Mouse (Mus musculus): ENCODE measurements around the gene Pld3.
"Not testable (repeated sequence)": the region's sequence is repeated elsewhere in the genome, so short reads cannot be mapped to it uniquely, and the experiment has no call there.

The Pld3 gene

DNA sequence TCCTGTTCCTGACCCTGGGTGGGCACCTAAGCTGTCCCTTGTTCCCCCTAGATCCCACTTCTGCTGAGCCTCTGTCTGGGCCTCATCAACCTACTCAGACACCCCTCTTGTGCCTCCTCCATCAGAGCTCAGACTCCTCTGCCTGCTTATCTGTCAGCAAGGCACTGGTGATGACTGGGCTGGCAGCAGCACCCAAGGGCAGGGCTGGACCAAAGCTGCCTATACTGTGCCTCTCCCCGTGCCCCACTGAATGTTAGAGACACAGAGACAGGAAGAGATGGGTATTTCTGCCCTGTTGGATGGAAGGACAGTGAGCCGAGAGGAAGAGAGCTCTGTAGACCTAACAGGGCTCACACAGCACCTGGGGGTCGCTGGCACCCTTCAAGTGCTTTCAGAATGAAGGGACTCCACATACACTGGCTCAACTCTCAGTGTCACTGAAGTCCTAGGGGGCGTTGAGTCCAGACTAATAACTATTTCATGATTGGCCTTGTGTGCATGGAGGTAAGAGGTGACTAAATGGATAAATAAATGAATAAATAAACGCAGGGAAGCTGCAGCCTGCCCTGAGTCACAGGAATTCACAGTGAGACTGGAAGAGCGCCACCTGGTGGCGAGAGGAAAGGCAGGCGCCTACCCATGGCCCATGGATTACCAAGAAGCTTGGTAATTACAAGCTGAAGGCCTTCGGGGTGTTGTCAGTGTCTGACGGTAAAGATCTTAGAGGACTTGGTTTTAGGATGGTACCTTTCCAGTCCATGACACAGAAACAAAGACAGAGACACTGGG lies 26.8 kb downstream of the Pld3 start:
- DNase-seq (ENCODE audit: low read depth in 2 of 2, low spot score in 2 of 2): peak; percentile 61 to 69

DNA sequence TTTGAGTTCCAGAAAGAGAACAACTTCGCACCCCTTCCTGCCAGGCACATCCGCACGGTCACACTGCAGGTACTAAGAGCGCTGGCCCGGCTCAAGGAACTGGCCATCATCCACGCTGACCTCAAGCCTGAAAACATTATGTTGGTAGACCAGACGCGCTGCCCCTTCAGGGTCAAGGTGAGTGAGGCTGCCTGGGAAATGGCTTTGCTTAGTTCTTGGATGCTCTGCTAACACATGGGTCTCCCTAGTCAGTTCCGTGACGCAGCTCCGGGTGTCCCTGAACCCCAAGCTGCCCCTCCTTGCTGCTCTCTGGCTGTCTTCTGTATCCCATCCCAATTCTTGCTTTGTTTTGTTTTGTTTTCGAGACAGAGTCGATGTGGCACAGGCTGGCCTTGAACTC lies 29.2 kb downstream of the Pld3 start:
- DNase-seq (ENCODE audit: low read depth in 2 of 2, low spot score in 2 of 2): no peak

DNA sequence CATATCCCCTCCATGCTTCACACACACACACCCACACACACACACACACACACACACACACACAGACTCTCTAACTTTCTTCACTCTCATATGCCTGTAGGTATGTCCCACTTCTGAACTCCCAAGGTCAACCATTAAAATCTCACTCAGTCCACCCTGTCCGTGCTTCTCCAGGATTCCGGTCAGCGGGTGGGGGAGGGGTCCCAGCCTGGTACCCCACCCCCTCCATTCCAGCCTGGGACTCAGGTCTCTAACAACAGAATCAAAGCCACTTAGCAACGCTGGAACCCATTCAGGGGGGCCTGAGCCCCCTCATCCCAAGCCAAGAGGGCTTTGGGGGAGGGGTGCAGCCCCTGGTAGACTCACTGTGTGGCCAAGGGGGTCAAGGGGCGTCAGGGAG lies 30.1 kb downstream of the Pld3 start, which contains the start of gene Hipk4:
TSS of gene Hipk4 (plus strand) at position 301 of the 400 bp plus-strand sequence.
- DNase-seq (ENCODE audit: low read depth in 2 of 2, low spot score in 2 of 2): no peak

GRCm38 (mm10) chr7:27520599-27520998 lies 32.4 kb downstream of the Pld3 start:
- no peak for DNase-seq (ENCODE audit: low read depth in 2 of 2, low spot score in 2 of 2)

- DNase-seq (ENCODE audit: low read depth in 2 of 2, low spot score in 2 of 2): no peak
Measured at GRCm38 (mm10) chr7:27520104-27520503, 32.9 kb downstream of the Pld3 start.

DNA sequence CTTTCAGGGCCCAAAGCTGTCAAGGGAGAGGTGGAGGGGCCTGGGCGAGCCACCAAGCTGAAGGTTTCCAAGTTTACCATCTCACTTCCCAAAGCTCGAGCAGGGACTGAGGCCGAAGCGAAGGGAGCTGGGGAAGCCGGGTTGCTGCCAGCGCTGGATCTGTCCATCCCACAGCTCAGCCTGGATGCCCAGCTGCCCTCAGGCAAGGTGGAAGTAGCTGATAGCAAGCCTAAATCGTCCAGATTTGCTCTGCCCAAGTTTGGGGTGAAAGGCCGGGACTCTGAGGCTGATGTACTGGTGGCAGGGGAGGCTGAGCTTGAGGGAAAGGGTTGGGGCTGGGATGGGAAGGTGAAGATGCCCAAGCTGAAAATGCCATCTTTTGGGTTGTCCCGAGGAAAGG lies 34.7 kb downstream of the Pld3 start:
- DNase-seq (ENCODE audit: low read depth in 2 of 2, low spot score in 2 of 2): no peak

GRCm38 (mm10) chr7:27514961-27515360 lies 38.1 kb downstream of the Pld3 start:
- no peak for DNase-seq (ENCODE audit: low read depth in 2 of 2, low spot score in 2 of 2)

DNA sequence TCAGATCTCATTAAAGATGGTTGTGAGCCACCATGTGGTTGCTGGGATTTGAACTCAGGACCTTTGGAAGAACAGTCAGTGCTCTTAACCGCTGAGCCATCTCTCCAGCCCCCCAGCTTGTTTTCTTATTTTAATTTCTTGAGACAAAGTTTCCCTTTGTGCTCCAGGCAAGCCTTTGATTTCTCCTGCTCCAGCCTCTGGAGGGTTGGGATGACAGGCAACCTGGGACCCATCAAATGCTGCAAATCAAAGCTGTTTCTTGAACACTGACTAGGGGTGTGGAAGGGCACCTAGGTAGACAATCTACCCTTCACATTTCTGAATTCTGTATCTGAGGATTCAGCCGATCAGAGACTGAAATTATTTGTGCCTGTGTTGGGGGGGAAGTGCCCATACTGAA lies 42.2 kb downstream of the Pld3 start:
- DNase-seq (ENCODE audit: low read depth in 2 of 2, low spot score in 2 of 2): no peak

DNA sequence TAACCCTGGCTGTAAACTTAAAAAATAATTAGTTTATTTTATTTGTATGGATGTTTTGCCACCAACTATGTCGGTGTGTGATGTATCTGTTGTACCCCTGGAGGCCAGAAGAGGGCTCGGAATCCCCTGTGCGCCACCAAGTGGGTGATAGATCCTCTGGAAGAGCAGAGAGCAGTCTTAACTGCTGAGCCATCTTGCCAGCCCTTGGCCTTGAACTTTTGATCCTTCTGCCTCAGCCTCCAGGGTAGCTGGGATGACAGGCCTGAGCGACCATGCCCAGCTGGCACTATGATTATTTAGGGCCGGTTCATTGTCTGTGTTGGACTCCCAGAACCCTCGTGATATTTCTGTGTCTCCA lies 44.4 kb downstream of the Pld3 start:
- DNase-seq (ENCODE audit: low read depth in 2 of 2, low spot score in 2 of 2): peak; percentile 59 to 69

DNA sequence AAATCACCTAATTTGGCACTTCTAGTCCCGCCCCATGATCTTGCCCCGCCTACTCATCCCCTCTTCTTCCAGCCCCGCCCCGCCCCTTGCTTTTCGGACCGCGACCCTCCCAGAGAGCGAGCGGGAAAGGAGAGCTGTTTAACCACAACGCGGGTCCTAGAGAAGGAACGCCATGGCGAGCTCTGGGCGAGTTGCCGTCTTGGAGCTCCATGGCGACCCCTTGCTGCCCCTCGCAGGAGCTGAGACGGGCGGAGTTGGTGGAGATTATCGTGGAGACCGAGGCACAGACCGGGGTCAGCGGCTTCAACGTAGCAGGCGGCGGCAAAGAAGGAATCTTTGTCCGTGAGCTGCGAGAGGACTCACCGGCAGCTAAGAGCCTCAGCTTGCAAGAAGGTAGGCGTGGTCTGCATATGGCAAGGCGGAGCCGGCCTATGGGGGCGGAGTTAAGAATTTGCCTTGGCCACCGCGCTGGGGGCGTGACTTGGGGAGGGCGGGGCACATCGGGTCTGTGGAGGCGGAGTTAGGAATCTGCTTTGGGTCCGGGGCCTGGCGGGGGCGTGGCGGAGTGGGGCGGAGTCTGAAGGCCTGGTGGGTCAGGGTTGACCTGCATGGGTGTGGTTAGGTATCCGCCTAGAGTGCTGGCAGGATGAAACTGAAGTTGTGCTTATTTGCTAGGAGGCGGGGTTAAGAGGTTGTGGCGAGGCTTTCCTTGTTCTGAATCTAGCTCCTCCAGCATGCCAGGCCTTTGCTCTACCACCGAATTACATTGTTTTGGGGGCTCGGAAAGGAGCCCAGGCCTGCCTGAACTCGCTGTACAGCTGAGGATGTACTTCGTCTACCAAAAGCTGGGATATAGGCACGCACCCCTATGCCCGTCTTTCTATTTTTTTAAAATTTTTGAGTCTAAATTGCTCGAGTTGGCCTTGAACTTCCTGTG lies 45.0 kb downstream of the Pld3 start:
- DNase-seq (ENCODE audit: low read depth in 2 of 2, low spot score in 2 of 2): peak; percentile 96 to 99

GRCm38 (mm10) chr7:27506765-27507370 lies 46.1 kb downstream of the Pld3 start:
- DNase-seq (ENCODE audit: low read depth in 2 of 2, low spot score in 2 of 2): no peak

DNA sequence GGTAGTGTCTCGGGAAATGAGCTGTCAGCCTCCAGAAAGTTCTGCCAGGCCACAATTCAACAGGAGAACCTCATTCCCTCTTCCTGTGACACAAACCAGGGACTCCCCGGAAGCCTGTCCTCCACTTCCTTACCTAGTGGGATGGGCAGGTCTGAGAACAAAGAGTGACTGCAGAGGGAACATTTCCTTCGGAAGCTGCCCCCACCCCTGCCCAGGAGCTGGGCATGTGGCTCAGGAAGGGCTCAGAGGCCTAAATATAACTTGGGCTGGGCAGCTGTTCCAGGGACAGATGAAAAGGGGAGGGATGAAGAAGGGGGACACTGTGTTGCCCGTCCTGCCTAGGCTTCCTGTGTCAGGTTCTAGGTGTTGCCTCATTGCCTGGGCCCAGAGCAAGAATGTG lies 51.4 kb downstream of the Pld3 start:
- no peak for DNase-seq (ENCODE audit: low read depth in 2 of 2, low spot score in 2 of 2)

- DNase-seq (ENCODE audit: low read depth in 2 of 2, low spot score in 2 of 2): no peak
Measured at GRCm38 (mm10) chr7:27499036-27499435, 54.0 kb downstream of the Pld3 start, which contains the start of gene Prx. Gene Prx (plus strand): TSS chr7:27499324.

GRCm38 (mm10) chr7:27494659-27495367 lies 58.2 kb downstream of the Pld3 start:
- DNase-seq (ENCODE audit: low read depth in 2 of 2, low spot score in 2 of 2): not testable (repeated sequence)

DNA sequence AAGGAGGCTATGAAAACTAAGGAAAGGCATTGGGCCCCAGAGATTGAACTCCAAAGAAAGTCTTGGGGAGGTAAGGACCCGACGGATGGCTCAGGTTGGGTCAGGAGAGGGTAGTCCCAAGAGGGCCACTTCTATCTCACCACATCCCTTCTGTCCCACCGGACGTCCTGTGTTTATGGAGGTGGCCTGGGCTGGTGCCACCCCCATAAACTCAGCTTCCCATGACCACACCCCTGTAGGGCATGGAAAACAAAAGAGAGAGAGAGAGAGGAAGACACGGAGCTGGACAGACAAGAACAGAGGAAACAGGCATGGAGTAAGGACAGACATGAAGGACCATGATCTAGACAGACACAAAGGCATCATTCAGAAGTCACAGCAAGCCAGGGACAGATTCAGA lies 59.6 kb downstream of the Pld3 start:
- DNase-seq (ENCODE audit: low read depth in 2 of 2, low spot score in 2 of 2): no peak

DNA sequence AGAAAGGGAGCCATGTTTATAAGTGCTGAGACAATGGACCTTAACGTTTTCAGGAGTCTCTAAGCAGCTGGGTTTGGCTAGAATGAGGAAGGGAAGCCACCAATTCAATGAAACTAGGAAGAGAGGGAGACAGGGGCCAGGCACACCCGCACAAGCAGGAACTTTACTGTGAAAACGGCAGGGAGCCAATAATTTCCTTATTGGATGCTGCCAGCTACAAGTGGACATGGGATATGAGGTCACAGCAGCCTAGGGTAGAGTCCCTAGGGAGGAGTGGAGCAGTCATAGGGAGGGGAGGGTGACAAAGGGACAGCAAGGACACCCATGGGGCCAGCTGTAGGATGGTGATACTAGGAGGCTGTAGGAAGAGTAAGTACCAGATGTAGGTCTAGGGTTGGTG lies 60.0 kb downstream of the Pld3 start:
- DNase-seq (ENCODE audit: low read depth in 2 of 2, low spot score in 2 of 2): no peak

- no peak for DNase-seq (ENCODE audit: low read depth in 2 of 2, low spot score in 2 of 2)
Measured at GRCm38 (mm10) chr7:27491856-27492255, 61.2 kb downstream of the Pld3 start.

DNA sequence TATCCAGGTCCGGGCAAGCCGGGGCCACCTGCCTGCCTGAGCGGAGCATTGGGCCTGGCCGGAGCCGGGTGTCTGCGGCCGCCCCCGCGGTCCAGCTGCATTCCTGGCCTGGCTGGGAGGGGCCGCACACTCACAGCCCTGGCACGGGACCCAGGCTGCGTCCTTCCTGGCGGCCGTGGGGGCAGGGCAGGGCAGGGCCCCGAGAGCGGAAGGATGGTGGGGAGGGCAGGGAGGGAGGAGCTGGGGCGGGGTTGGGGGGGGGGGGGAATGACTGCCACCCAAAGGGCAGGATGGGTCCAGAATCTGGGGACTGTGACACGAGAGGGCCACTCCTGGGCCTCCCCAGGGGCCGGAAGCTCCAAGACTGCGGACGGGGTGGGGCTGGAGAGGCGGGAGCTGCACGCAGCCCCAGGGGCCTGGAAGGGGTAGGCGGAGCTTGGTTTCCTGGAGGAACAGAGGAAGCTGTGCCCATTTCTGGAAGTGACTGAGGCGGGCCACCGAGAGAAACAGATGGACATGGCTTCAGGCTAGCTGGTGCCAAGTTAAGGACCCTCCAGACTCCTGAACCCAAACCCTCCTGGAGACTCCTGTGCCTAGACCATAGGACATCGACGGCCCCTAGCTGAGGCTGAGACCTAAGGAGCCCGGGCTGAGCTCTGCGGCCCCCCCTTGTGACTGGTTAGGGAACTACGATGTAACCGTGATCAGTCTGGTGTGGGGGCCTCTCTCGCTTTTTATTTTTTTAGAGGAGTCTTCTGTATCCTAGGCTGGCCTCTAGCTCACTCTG lies 62.3 kb downstream of the Pld3 start:
- DNase-seq (ENCODE audit: low read depth in 2 of 2, low spot score in 2 of 2): peak; percentile 83 to 90

DNA sequence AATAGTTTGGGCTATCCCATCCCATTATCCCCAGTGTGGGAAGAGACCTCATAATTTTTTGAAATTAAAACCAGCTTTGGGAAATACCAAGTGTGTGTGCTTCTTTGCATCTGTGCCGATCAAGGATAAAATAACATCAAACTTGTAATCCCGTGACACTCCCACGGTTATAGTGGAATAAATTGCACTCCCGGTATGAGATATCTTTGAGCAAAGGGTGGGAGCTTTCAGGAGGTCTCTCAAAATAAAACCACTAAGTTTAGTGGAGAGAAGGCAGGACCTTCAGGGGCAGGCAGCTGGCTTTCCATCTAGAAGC lies 62.8 kb downstream of the Pld3 start:
- DNase-seq (ENCODE audit: low read depth in 2 of 2, low spot score in 2 of 2): no peak

- DNase-seq (ENCODE audit: low read depth in 2 of 2, low spot score in 2 of 2): no peak
Measured at GRCm38 (mm10) chr7:27489270-27489869, 63.6 kb downstream of the Pld3 start.
